Comparison of ENCODE assay signal across 22 mouse cellular contexts in the genomic region with DNA sequence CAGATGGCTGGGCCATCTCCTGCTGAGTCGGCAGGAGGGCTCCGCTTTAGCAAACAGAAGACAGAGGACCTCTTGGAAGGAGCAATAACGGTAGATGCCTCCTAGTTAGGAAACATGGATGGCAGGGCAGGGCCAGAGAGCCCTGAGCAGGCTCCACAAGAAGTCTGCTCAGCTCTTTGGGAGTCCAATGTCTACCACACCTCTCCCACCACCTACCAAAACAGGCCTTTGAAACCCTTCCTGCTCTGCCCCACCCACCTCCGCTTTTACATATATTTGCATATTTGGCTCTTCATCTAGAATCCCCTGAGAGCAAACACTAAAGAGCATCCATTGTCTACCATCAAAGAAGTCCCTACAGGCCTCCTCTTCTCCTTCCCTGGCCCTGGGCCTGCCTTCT.
"Had no signal": no experiment of that assay in that cellular context is flagged by ENCODE, and none has a peak within 500 bp of the region (broad histone marks: within the 10 kb centered on the region; RNA-seq: fewer than 3 reads in every experiment).

No protein-coding gene starts in this region.

- H3K4me2 ChIP-seq: limb, embryonic 13.5 days; liver, embryonic 12.5 days; liver, embryonic 15.5 days; lung, embryonic 15.5 days; midbrain, embryonic 13.5 days; neural tube, embryonic 13.5 days had no signal

- H3K27ac ChIP-seq: kidney, postnatal 0 days; layer of hippocampus, adult 2 months; limb, embryonic 10.5 days; limb, embryonic 13.5 days; liver, embryonic 12.5 days; liver, embryonic 15.5 days; lung, embryonic 15.5 days; midbrain, embryonic 10.5 days; midbrain, embryonic 13.5 days; neural tube, embryonic 13.5 days had no signal

- H3K4me3 ChIP-seq: layer of hippocampus, adult 2 months; limb, embryonic 10.5 days; limb, embryonic 13.5 days; liver, embryonic 12.5 days; liver, embryonic 15.5 days; lung, embryonic 15.5 days; megakaryocyte, embryonic 14.5 days; midbrain, embryonic 10.5 days; midbrain, embryonic 13.5 days; myocyte; neural tube, embryonic 13.5 days had no signal

- DNase-seq: layer of hippocampus, adult 9-11 months; liver; lung, adult 18-20 months; lung, postnatal 10 days; lung, postnatal 36 days; spleen, adult 18-20 months; thymus, adult 2 months; thymus, postnatal 14 days; thymus, postnatal 4 days had no signal

- H3K9ac ChIP-seq: limb, embryonic 13.5 days; liver, embryonic 12.5 days; liver, embryonic 15.5 days; lung, embryonic 15.5 days; midbrain, embryonic 13.5 days; neural tube, embryonic 13.5 days had no signal

- H3K36me3 ChIP-seq: limb, embryonic 10.5 days; limb, embryonic 13.5 days; liver, embryonic 12.5 days; liver, embryonic 15.5 days; lung, embryonic 15.5 days; midbrain, embryonic 10.5 days; midbrain, embryonic 13.5 days; neural tube, embryonic 13.5 days had no signal

- H3K9me3 ChIP-seq: limb, embryonic 10.5 days; liver, embryonic 12.5 days; liver, embryonic 15.5 days; lung, embryonic 15.5 days; neural tube, embryonic 13.5 days had no signal

- H3K4me1 ChIP-seq: liver, embryonic 12.5 days; liver, embryonic 15.5 days; lung, embryonic 15.5 days; megakaryocyte, embryonic 14.5 days had no signal

- ATAC-seq: liver, embryonic 12.5 days; midbrain, embryonic 13.5 days; midbrain, embryonic 16.5 days had no signal
